Mouse (Mus musculus) embryonic facial prominence, embryonic 11.5 days (tissue): ENCODE data around the gene Lrrc10. TPM values are rescaled to one million over a fixed set of nuclear protein-coding genes. Genes with fewer than 3 reads are reported as not detected.

Experiments used
- ATAC-seq: fragments of 200-750 bp; cut with Nextera tagmentation; replicated peaks from 2 replicates; pipeline ENCODE4 v1.8.0; 2017; ENCODE audit warnings: low read depth; ENCODE audit not compliant: insufficient number of reproducible peaks, low FRiP score, low TSS enrichment
- DNase-seq: peaks from one replicate; pipeline ENCODE4 v3.0.0-alpha.2; 2015; ENCODE audit warnings: low spot score
- H3K27ac ChIP-seq: fragments of 300-500 bp; sonication (generic); replicated peaks from 2 replicates; pipeline ENCODE4 v1.5.1; 2014; ENCODE audit warnings: mild to moderate bottlenecking, low read depth, low read length, control low read depth
- H3K27me3 ChIP-seq: fragments of 300-500 bp; sonication (generic); 2 replicates; pipeline ENCODE4 v1.6.1; 2014; ENCODE audit warnings: mild to moderate bottlenecking, low read length, moderate library complexity, mixed read lengths; ENCODE audit not compliant: control insufficient read depth, insufficient read depth
- H3K36me3 ChIP-seq: fragments of 300-500 bp; sonication (generic); replicated peaks from 2 replicates; pipeline ENCODE4 v1.6.1; 2014; ENCODE audit warnings: low read depth, mild to moderate bottlenecking, low read length, moderate library complexity, mixed read lengths; ENCODE audit not compliant: control insufficient read depth, insufficient read depth
- H3K4me1 ChIP-seq: fragments of 300-500 bp; sonication (generic); 2 replicates; pipeline ENCODE4 v1.6.1; 2014; ENCODE audit warnings: low read length, mixed read lengths; ENCODE audit not compliant: control insufficient read depth, insufficient read depth
- H3K4me2 ChIP-seq: fragments of 300-500 bp; sonication (generic); 2 replicates; pipeline ENCODE4 v1.6.1; 2014; ENCODE audit warnings: low read depth, mild to moderate bottlenecking, control low read depth, low read length, moderate library complexity
- H3K4me3 ChIP-seq: fragments of 300-500 bp; sonication (generic); 2 replicates; pipeline ENCODE4 v1.5.1; 2014; ENCODE audit warnings: low read depth, low read length, control low read depth
- H3K9ac ChIP-seq: fragments of 300-500 bp; sonication (generic); replicated peaks from 2 replicates; pipeline ENCODE4 v1.6.1; 2014; ENCODE audit warnings: mild to moderate bottlenecking, control low read depth, low read length
- H3K9me3 ChIP-seq: fragments of 300-500 bp; sonication (generic); replicated peaks from 2 replicates; pipeline ENCODE4 v1.6.1; 2016; ENCODE audit warnings: mild to moderate bottlenecking, low read length, inconsistent platforms, mixed read lengths; ENCODE audit not compliant: control insufficient read depth
- WGBS: fragments of 180-500 bp; shearing (Covaris S2); extraction: QIAGEN DNeasy Blood & Tissue Kit; methylation state at CpG from one replicate; pipeline ENCODE4 v1.1.7; 2014; 5-methylcytosine and 5-hydroxymethylcytosine counted together
- polyA plus RNA-seq: library from polyadenylated mRNA; unstranded; fragments of >200 nt; fragmentation: Nextera tagmentation; extraction: Ambion mirVana; gene quantifications from 2 replicates; pipeline ENCODE4 v1.2.1, GENCODE M21; 2014

Gene Lrrc10
- polyA plus RNA-seq, 1 experiment from 2014 or later: not detected

DNA sequence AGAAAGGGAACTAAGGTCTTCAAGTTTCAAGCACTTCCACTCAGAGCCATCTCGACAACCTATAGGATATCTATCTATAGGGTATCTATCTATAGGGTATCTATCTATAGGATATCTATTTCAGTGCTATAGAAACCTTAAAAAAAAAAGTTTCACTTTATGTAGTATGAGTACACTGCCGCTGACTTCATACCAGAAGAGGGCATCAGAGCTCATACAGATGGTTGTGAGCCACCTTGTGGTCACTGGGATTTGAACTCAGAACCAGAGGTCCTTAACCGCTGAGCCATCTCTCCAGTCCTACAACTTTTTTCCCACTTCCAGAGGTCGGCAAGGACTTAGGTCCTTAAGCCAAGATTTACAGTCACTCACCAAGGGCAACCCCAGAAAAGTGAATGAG is 10.5 kb downstream of the Lrrc10 start:
- ATAC-seq: no peak
- H3K4me3 ChIP-seq: no peak overlapping the region
- no peak overlapping the region for H3K4me2 ChIP-seq
- H3K27ac ChIP-seq: no peak overlapping the region
- H3K36me3 ChIP-seq: peaks cover 39% of the 10 kb centered on the region
- H3K27me3 ChIP-seq: no peaks in the 10 kb centered on the region
- WGBS: 91% methylated on average over 4 of the region's 4 CpGs
- DNase-seq: no peak
- no peaks in the 10 kb centered on the region for H3K9me3 ChIP-seq
- H3K4me1 ChIP-seq: no peaks in the 10 kb centered on the region
- H3K9ac ChIP-seq: no peak overlapping the region

DNA sequence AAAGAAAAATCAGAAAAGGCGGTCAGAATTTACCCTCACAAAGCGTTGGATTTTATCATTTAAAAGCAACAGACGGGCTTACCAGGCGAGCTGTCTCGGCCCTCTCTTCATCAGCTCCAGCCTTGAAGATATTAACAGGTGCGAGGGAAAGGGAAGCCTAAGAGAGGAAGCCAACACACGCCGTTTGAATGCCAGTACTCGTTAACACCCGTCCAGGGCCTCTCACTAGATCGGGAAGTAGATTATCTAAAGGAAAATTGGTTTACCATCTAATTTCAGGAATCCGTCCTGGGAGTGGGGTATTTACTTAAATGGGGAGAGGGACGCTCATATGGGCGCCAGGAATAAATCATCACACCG is 17.7 kb downstream of the Lrrc10 start:
- Histone ChIP-seq H3K9me3 (no peaks in the 10 kb centered on the region), H3K4me2 (peak overlapping the region; percentile 61), H3K27ac (no peak overlapping the region), H3K4me3 (peak overlapping the region; percentile 64), H3K27me3 (no peaks in the 10 kb centered on the region), H3K4me1 (no peaks in the 10 kb centered on the region), H3K9ac (peak overlapping the region; percentile 76), H3K36me3 (peaks cover 7% of the 10 kb centered on the region)
- DNase-seq (no peak), ATAC-seq (no peak)
- 4% methylated on average over 15 of the region's 15 CpGs for WGBS

DNA sequence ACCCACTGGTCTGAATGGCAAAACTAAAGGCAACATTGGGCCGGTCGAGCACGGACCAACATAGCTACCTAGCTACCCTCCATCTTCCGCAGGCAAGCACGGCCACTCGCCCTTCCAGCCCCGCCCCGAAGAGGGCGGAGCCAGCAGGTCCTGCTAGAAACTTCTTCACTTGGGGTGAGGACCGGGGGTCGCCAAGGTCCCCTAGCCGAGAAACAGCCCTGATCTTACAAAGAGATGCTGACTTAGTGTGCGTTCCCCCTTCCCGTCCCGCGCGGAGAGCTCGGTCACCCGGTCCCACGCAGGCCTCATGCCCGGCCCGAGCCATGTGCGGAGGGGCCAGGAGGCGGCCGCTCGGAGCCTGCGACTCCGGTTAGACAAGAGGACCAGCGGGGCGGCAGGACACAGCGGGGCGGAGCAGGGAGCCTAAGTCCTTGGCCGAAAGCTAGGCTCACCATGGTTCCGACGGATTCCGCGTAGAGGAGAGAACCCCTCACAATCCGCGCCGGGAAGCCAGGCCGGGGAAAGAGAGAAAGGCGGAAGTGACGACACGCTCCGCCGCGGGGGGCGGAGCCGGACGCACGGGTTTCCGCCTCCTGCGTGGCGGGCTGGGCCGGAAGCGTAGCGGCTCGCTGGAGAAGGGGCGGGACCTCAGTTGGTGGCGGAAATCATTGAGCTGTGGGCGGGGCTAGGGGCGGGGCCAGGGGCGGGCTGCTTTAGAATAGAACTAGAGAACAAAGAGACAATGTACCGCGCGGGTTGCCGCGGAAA is 18.3 kb downstream of the Lrrc10 start, which contains the start of gene Cct2:
Cct2 (minus strand) TSS at position 561 of the 768 bp plus-strand sequence.
- peak; percentile 98 for DNase-seq
- Histone ChIP-seq H3K27ac (no peak within 1 kb of the TSS), H3K9ac (peak within 1 kb of the TSS; percentile 76), H3K9me3 (no peaks in the 10 kb centered on the region), H3K36me3 (peaks cover 7% of the 10 kb centered on the region), H3K4me2 (peak within 1 kb of the TSS; percentile 61), H3K4me1 (no peaks in the 10 kb centered on the region), H3K27me3 (no peaks in the 10 kb centered on the region), H3K4me3 (peak within 1 kb of the TSS; percentile 64)
- ATAC-seq: peak; percentile 89
- under 1% methylated on average over 65 of the region's 68 CpGs for WGBS

DNA sequence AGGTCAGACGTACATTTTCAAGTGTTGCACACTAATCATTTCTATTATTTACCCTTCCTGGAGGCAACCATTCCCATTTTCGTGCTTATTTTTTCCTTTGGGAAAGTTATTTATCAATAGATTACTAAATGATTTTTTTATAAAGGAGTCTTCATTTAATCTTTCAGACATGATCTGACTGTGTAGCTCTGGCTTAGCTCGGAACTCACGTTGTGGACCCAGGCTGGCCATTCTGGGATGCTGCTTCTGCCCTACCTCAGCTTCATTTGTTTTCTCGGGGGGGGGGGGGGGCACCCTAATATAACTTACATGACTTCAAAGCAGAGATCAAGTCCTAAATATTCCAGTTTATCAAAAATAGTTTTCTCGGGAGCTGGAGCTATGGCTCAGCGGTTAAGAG is 18.9 kb downstream of the Lrrc10 start:
- H3K9me3 ChIP-seq: no peaks in the 10 kb centered on the region
- no peak overlapping the region for H3K27ac ChIP-seq
- H3K4me3 ChIP-seq: peak overlapping the region; percentile 12; the same call in 1 of the 2 replicates
- peaks cover 4% of the 10 kb centered on the region for H3K36me3 ChIP-seq
- 10% methylated on average over 7 of the region's 7 CpGs for WGBS
- no peaks in the 10 kb centered on the region for H3K4me1 ChIP-seq
- DNase-seq (no peak), ATAC-seq (no peak)
- H3K27me3 ChIP-seq: no peaks in the 10 kb centered on the region
- H3K9ac ChIP-seq: peak overlapping the region; percentile 58
- no peak overlapping the region for H3K4me2 ChIP-seq

DNA sequence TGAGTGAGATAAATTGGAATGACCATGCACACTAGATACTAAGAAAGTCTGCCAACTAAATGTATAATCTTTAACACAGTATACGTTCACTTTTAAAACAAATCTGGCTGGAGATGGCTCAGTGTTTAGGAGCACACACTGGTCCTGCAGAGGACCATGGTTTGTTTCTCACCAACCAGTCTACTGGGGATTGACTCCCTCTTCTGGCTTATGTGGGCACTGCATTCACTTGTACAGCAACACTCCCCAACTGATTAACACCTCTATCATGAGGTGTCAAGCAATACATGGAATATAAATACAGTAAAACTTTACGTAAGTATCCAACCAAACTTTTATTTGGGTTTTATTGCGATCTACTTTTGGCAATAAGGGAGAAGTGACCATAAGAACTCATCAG is 24.0 kb downstream of the Lrrc10 start:
- 94% methylated on average over 3 of the region's 3 CpGs for WGBS
- Histone ChIP-seq H3K36me3 (no peaks in the 10 kb centered on the region; the same call in 1 of the 2 replicates), H3K4me1 (no peaks in the 10 kb centered on the region), H3K4me3 (no peak overlapping the region), H3K27me3 (no peaks in the 10 kb centered on the region), H3K27ac (no peak overlapping the region), H3K4me2 (no peak overlapping the region), H3K9ac (no peak overlapping the region), H3K9me3 (no peaks in the 10 kb centered on the region)
- DNase-seq (no peak), ATAC-seq (no peak)

DNA sequence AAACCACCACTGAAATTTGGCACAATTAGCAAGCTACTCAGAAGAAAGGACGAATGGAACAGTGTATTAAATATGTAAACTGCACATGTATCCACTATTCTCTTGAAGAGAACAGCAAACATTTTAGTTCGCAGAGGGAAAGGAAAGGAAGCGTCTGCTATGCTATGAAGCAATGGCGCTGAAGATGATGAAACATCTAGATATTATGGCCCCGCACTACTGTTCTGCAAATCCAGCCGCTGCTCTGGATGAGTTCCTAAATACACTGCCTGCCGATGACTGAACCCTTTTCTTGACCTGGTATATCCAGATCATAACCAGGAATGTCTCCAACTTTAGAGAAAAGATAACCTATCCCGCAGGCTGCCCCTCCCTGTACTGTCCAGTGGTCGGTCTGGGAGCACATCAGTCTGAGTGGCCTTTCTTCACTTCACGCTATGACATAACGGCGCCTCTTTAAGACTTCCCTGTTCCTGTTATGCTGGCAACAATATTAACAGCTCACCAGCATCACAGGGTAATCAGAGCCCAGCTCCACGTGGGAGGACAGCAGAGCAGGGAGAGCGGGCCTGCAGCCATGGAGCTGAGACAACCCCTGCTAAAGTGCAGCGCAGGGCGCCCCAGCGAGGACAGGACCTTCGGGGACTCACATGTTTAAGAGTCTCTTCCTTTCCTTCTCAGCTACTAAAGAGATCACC is 27.2 kb downstream of the Lrrc10 start:
- no peaks in the 10 kb centered on the region for H3K27me3 ChIP-seq
- no peaks in the 10 kb centered on the region for H3K4me1 ChIP-seq
- no peak overlapping the region for H3K4me3 ChIP-seq
- DNase-seq: no peak
- WGBS: 94% methylated on average over 18 of the region's 18 CpGs
- H3K9me3 ChIP-seq: no peaks in the 10 kb centered on the region
- no peak overlapping the region for H3K27ac ChIP-seq
- no peak for ATAC-seq
- no peak overlapping the region for H3K4me2 ChIP-seq
- H3K36me3 ChIP-seq: peaks cover 3% of the 10 kb centered on the region; the same call in 1 of the 2 replicates
- no peak overlapping the region for H3K9ac ChIP-seq

DNA sequence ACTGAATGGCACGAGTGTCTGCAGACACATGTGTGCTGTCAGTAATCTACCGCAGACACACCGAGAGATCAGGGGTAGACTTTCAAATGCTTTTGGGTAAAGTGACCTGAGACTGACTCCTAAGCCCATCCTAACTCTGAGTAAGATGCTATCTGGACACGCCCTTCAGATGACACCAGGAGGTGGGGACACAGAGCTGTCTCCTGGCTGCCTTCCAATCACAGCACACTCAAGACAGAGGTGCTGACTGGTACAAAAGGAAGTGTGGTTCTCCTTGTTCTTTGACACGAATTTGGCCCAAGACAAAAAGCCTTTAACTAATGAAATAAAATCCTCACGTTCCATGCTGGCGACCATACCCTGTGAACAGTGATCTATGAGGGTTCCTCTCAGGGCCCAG is 28.0 kb downstream of the Lrrc10 start:
- no peak overlapping the region for H3K4me3 ChIP-seq
- WGBS: 86% methylated on average over 7 of the region's 7 CpGs
- H3K36me3 ChIP-seq: peaks cover 3% of the 10 kb centered on the region; the same call in 1 of the 2 replicates
- ATAC-seq (no peak), DNase-seq (no peak)
- H3K4me2 ChIP-seq: no peak overlapping the region
- no peaks in the 10 kb centered on the region for H3K9me3 ChIP-seq
- no peak overlapping the region for H3K9ac ChIP-seq
- H3K4me1 ChIP-seq: no peaks in the 10 kb centered on the region
- H3K27me3 ChIP-seq: no peaks in the 10 kb centered on the region
- no peak overlapping the region for H3K27ac ChIP-seq

DNA sequence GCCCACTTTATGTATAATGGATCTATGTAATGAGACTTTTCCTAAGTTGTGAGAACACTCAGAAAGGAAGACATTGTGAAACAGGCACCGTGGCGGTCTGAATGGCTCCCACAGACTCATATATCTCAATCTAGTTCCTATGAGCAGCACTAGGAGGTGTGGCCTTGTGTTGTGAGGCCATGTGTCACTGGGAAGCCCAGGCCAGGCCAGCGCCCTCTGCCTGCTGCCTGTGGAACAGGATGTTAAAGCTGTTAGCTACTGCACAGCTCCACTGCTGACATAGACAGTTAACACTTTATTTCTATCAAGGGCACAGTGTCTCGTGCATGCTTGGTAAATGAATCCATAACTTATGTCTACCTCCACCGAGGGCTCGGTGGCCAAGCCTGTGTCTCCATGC is 33.1 kb downstream of the Lrrc10 start:
- H3K36me3 ChIP-seq: peaks cover 3% of the 10 kb centered on the region; the same call in 1 of the 2 replicates
- ATAC-seq: no peak
- no peak overlapping the region for H3K27ac ChIP-seq
- H3K27me3 ChIP-seq: no peaks in the 10 kb centered on the region
- no peak overlapping the region for H3K4me2 ChIP-seq
- 81% methylated on average over 6 of the region's 6 CpGs for WGBS
- H3K9ac ChIP-seq: no peak overlapping the region
- DNase-seq: no peak
- no peak overlapping the region for H3K4me3 ChIP-seq
- H3K4me1 ChIP-seq: no peaks in the 10 kb centered on the region
- no peaks in the 10 kb centered on the region for H3K9me3 ChIP-seq
